Mouse (Mus musculus) heart, embryonic 10.5 days (tissue): Measurements from ENCODE around the gene Etv5. TPM values are rescaled to one million over a fixed set of nuclear protein-coding genes. Genes with fewer than 3 reads are reported as not detected.
A peak's percentile ranks its signal among the peaks of the same experiment; 100 is the strongest.
"Not testable (repeated sequence)": the region's sequence is repeated elsewhere in the genome, so short reads cannot be mapped to it uniquely, and the experiment has no call there.

ENCODE experiments used
- DNase-seq: peaks from one replicate; pipeline ENCODE4 v3.0.0-alpha.2; 2017; ENCODE audit warnings: low spot score
- H3K27ac ChIP-seq: fragments of 300-500 bp; sonication (generic); 2 replicates; pipeline ENCODE4 v1.5.1; 2016; ENCODE audit warnings: mild to moderate bottlenecking
- H3K27me3 ChIP-seq: fragments of 300-500 bp; sonication (generic); 2 replicates; pipeline ENCODE4 v1.6.1; 2016; ENCODE audit warnings: mild to moderate bottlenecking; ENCODE audit not compliant: poor library complexity, insufficient read depth, severe bottlenecking
- H3K36me3 ChIP-seq: fragments of 300-500 bp; sonication (generic); 2 replicates; pipeline ENCODE4 v1.6.1; 2016; ENCODE audit warnings: mild to moderate bottlenecking, moderate library complexity
- H3K4me1 ChIP-seq: fragments of 300-500 bp; sonication (generic); 2 replicates; pipeline ENCODE4 v1.6.1; 2016; ENCODE audit warnings: mild to moderate bottlenecking
- H3K4me3 ChIP-seq: fragments of 300-500 bp; sonication (generic); 2 replicates; pipeline ENCODE4 v1.5.1; 2016; ENCODE audit warnings: mild to moderate bottlenecking, moderate library complexity
- H3K9me3 ChIP-seq: fragments of 300-500 bp; sonication (generic); 2 replicates; pipeline ENCODE4 v1.6.1; 2016; ENCODE audit warnings: mild to moderate bottlenecking, moderate library complexity
- WGBS: fragments of 180-500 bp; shearing (Covaris S2); methylation state at CpG from one replicate; pipeline ENCODE4 v1.1.7; 2016; 5-methylcytosine and 5-hydroxymethylcytosine counted together
- polyA plus RNA-seq: library from polyadenylated mRNA; unstranded; fragments of >200 nt; fragmentation: Nextera tagmentation; extraction: Ambion mirVana; gene quantifications from 2 replicates; pipeline ENCODE4 v1.2.1, GENCODE M21; 2016

Etv5 gene
- polyA plus RNA-seq, 1 experiment from 2014 or later = 30.7 TPM

GRCm38 (mm10) chr16:22405492-22405891 is 34.0 kb downstream of the Etv5 start:
- no peak for DNase-seq
- peaks cover 36% of the 10 kb centered on the region for H3K36me3 ChIP-seq
- H3K27me3 ChIP-seq = no peaks in the 10 kb centered on the region
- no peak overlapping the region for H3K27ac ChIP-seq
- no peak overlapping the region for H3K4me3 ChIP-seq
- WGBS = 91% methylated on average over 10 of the region's 10 CpGs
- H3K4me1 ChIP-seq = no peaks in the 10 kb centered on the region
- H3K9me3 ChIP-seq = no peaks in the 10 kb centered on the region

- no peak overlapping the region for H3K27ac ChIP-seq
- H3K27me3 ChIP-seq = no peaks in the 10 kb centered on the region
- 87% methylated on average over 4 of the region's 4 CpGs for WGBS
- H3K4me3 ChIP-seq = no peak overlapping the region
- H3K36me3 ChIP-seq = peaks cover 41% of the 10 kb centered on the region
- no peak for DNase-seq
- H3K9me3 ChIP-seq = no peaks in the 10 kb centered on the region
- H3K4me1 ChIP-seq = no peaks in the 10 kb centered on the region
These were observed 35.8 kb downstream of the Etv5 start for GRCm38 (mm10) chr16:22403715-22404114.

- Histone ChIP-seq H3K9me3 (no peaks in the 10 kb centered on the region), H3K36me3 (peaks cover 50% of the 10 kb centered on the region), H3K27ac (no peak overlapping the region), H3K27me3 (no peaks in the 10 kb centered on the region), H3K4me3 (no peak overlapping the region), H3K4me1 (no peaks in the 10 kb centered on the region)
- no peak for DNase-seq
These were observed 36.9 kb downstream of the Etv5 start for GRCm38 (mm10) chr16:22402600-22402999.

GRCm38 (mm10) chr16:22400226-22400625 is 39.3 kb downstream of the Etv5 start:
- H3K4me1 ChIP-seq = no peaks in the 10 kb centered on the region
- peaks cover 54% of the 10 kb centered on the region for H3K36me3 ChIP-seq
- 90% methylated on average over 6 of the region's 6 CpGs for WGBS

GRCm38 (mm10) chr16:22398784-22399453 is 40.6 kb downstream of the Etv5 start:
- no peak for DNase-seq
- 83% methylated on average over 10 of the region's 10 CpGs for WGBS
- peaks cover 59% of the 10 kb centered on the region for H3K36me3 ChIP-seq
- no peaks in the 10 kb centered on the region for H3K9me3 ChIP-seq
- H3K27ac ChIP-seq = no peak overlapping the region
- no peak overlapping the region for H3K4me3 ChIP-seq
- peaks cover 5% of the 10 kb centered on the region; the same call in 1 of the 2 replicates for H3K4me1 ChIP-seq
- no peaks in the 10 kb centered on the region for H3K27me3 ChIP-seq

More at GRCm38 (mm10) chr16:22400226-22400625, 39.3 kb downstream of the Etv5 start:
- no peak for DNase-seq
- Histone ChIP-seq H3K27ac (no peak overlapping the region), H3K4me3 (no peak overlapping the region), H3K9me3 (no peaks in the 10 kb centered on the region), H3K27me3 (no peaks in the 10 kb centered on the region)

GRCm38 (mm10) chr16:22398354-22398753 is 41.2 kb downstream of the Etv5 start:
- H3K9me3 ChIP-seq = no peaks in the 10 kb centered on the region
- WGBS = 84% methylated on average over 11 of the region's 11 CpGs
- H3K4me1 ChIP-seq = peaks cover 5% of the 10 kb centered on the region; the same call in 1 of the 2 replicates
- H3K36me3 ChIP-seq = peaks cover 64% of the 10 kb centered on the region
- H3K27ac ChIP-seq = no peak overlapping the region
- no peak for DNase-seq
- H3K27me3 ChIP-seq = no peaks in the 10 kb centered on the region
- H3K4me3 ChIP-seq = no peak overlapping the region

- 76% methylated on average over 8 of the region's 8 CpGs for WGBS
- Histone ChIP-seq H3K9me3 (no peaks in the 10 kb centered on the region), H3K27me3 (no peaks in the 10 kb centered on the region), H3K4me3 (no peak overlapping the region), H3K4me1 (peaks cover 5% of the 10 kb centered on the region; the same call in 1 of the 2 replicates), H3K36me3 (peaks cover 67% of the 10 kb centered on the region), H3K27ac (no peak overlapping the region)
- DNase-seq = no peak
These were observed 43.1 kb downstream of the Etv5 start for GRCm38 (mm10) chr16:22396420-22396819.

GRCm38 (mm10) chr16:22395093-22395844 is 44.2 kb downstream of the Etv5 start:
- H3K36me3 ChIP-seq = peaks cover 62% of the 10 kb centered on the region
- DNase-seq = no peak
- H3K27ac ChIP-seq = no peak overlapping the region
- H3K27me3 ChIP-seq = no peaks in the 10 kb centered on the region
- no peak overlapping the region for H3K4me3 ChIP-seq
- WGBS = 80% methylated on average over 15 of the region's 15 CpGs
- H3K4me1 ChIP-seq = peaks cover 5% of the 10 kb centered on the region; the same call in 1 of the 2 replicates
- H3K9me3 ChIP-seq = no peaks in the 10 kb centered on the region

GRCm38 (mm10) chr16:22390348-22390897 is 49.1 kb downstream of the Etv5 start:
- Histone ChIP-seq H3K4me1 (peaks cover 10% of the 10 kb centered on the region; the same call in 1 of the 2 replicates), H3K4me3 (no peak overlapping the region), H3K27me3 (no peaks in the 10 kb centered on the region), H3K27ac (no peak overlapping the region), H3K36me3 (peaks cover 40% of the 10 kb centered on the region), H3K9me3 (no peaks in the 10 kb centered on the region)
- DNase-seq = no peak
- WGBS = 91% methylated on average over 9 of the region's 9 CpGs

- peak; percentile 81 for DNase-seq
- Histone ChIP-seq H3K4me3 (no peak overlapping the region), H3K9me3 (no peaks in the 10 kb centered on the region), H3K27me3 (no peaks in the 10 kb centered on the region), H3K4me1 (0 out of 2 replicates have a peak, but pooled peaks cover 5% of the 10 kb centered on the region), H3K27ac (no peak overlapping the region), H3K36me3 (peaks cover 42% of the 10 kb centered on the region)
- WGBS = 67% methylated on average over 13 of the region's 13 CpGs
These were observed 50.2 kb downstream of the Etv5 start for GRCm38 (mm10) chr16:22389146-22389911.

GRCm38 (mm10) chr16:22387731-22388130 is 51.8 kb downstream of the Etv5 start:
- WGBS = 91% methylated on average over 6 of the region's 6 CpGs
- Histone ChIP-seq H3K4me3 (no peak overlapping the region), H3K9me3 (no peaks in the 10 kb centered on the region), H3K4me1 (0 out of 2 replicates have a peak, but pooled peaks cover 5% of the 10 kb centered on the region), H3K27ac (no peak overlapping the region), H3K36me3 (peaks cover 38% of the 10 kb centered on the region), H3K27me3 (no peaks in the 10 kb centered on the region)
- no peak for DNase-seq

- peaks cover 27% of the 10 kb centered on the region for H3K36me3 ChIP-seq
- 89% methylated on average over 7 of the region's 7 CpGs for WGBS
These were observed 57.5 kb downstream of the Etv5 start for GRCm38 (mm10) chr16:22382018-22382417.

More at GRCm38 (mm10) chr16:22382018-22382417, 57.5 kb downstream of the Etv5 start:
- not testable (repeated sequence) for DNase-seq, H3K4me1 ChIP-seq, H3K4me3 ChIP-seq, H3K27me3 ChIP-seq, H3K27ac ChIP-seq, H3K9me3 ChIP-seq
